Mouse (Mus musculus): ENCODE measurements around the gene Farp1. TPM values are rescaled to one million over a fixed set of nuclear protein-coding genes. Genes with fewer than 3 reads are reported as not detected.
A peak's percentile ranks its signal among the peaks of the same experiment; 100 is the strongest.

Farp1 gene
- polyA plus RNA-seq, 1 experiment from 2014 or later: 3.7 TPM

DNA sequence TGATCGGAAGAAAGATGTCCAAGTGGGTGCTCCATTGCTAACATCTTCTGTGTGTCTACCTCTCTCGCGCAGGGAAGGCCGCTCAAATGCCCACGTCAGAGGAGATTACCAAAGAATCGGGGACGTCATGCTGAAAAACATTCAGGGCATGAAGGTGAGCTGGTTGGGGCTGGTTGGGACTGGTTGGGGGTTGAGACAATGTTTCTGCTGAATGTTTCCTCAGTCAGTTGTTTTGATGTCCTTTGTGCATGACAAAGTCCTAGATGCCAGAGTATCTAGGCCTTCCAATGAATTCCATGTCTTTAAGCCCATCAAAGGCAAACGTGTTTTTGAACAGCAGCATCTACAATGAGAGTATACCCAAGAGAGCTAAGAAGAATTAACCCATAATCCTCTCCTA is 232.8 kb downstream of the Farp1 start:
- no peak overlapping the region for H3K4me2 ChIP-seq (ENCODE audit: low read depth, low read length)
- no peaks in the 10 kb centered on the region for H3K4me1 ChIP-seq (ENCODE audit: control insufficient read depth, low read depth, low read length)
- H3K9ac ChIP-seq (ENCODE audit: low read depth, low read length): no peak overlapping the region
- H3K27me3 ChIP-seq (ENCODE audit: control insufficient read depth, insufficient read depth, low read depth, low read length): no peaks in the 10 kb centered on the region
- H3K36me3 ChIP-seq (ENCODE audit: control insufficient read depth, insufficient read depth): no peaks in the 10 kb centered on the region
- 74% methylated on average over 8 of the region's 8 CpGs for WGBS (ENCODE audit: insufficient replicate concordance)
- no peak for ATAC-seq (ENCODE audit: low read depth)
- H3K27ac ChIP-seq (ENCODE audit: low read length): no peak overlapping the region
- no peak overlapping the region for H3K4me3 ChIP-seq (ENCODE audit: low read depth, low read length)
- H3K9me3 ChIP-seq (replicated peaks; ENCODE audit: control insufficient read depth, low read length): no peaks in the 10 kb centered on the region

DNA sequence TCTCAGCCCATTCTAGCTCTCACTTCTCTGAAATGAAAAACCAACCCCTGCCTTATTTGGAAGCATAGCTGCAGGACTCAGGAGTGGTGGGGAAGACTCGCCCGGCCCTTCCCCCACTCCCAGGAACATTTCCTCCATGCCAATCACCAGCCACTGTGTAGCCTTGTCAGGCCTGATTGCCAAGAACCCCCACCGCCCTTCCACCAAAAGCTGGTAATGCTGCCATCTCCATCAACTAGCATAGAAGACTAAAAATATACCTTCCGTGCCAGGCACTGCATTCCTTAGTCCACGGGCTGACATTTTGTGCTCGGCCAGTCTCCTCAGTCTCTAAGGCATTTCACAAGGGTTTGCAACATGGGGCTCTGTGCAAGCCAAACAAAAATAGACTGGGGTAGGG is 235.5 kb downstream of the Farp1 start:
- 55% methylated on average over 6 of the region's 6 CpGs for WGBS (ENCODE audit: insufficient replicate concordance)
- Histone ChIP-seq H3K4me2 (ENCODE audit: low read depth, low read length) (no peak overlapping the region), H3K4me3 (ENCODE audit: low read depth, low read length) (no peak overlapping the region), H3K9ac (ENCODE audit: low read depth, low read length) (no peak overlapping the region), H3K4me1 (ENCODE audit: control insufficient read depth, low read depth, low read length) (no peaks in the 10 kb centered on the region), H3K36me3 (ENCODE audit: control insufficient read depth, insufficient read depth) (no peaks in the 10 kb centered on the region), H3K27me3 (ENCODE audit: control insufficient read depth, insufficient read depth, low read depth, low read length) (no peaks in the 10 kb centered on the region), H3K27ac (ENCODE audit: low read length) (no peak overlapping the region), H3K9me3 (replicated peaks; ENCODE audit: control insufficient read depth, low read length) (no peaks in the 10 kb centered on the region)
- ATAC-seq (ENCODE audit: low read depth): no peak

DNA sequence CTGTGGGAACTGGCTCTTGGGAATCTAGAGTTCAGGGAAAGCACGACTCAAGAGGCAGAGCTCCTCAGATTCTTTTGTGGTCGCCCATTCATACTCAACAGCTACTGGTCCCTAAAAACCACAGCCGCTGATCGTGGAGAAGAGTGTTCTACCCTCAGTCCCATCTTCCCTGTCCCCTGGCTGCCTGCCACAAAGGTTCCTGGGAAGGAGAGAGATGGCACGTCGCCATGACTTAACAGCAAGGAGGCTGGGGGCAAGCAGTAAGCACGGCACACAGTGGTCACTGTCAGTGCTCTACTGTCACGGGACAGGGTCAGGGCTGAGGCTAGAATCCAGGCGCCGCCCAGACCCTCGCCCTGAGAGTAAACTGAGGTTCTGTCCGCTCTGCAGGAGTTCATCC is 240.0 kb downstream of the Farp1 start:
- Histone ChIP-seq H3K9ac (ENCODE audit: low read depth, low read length) (no peak overlapping the region), H3K4me3 (ENCODE audit: low read depth, low read length) (no peak overlapping the region), H3K36me3 (ENCODE audit: control insufficient read depth, insufficient read depth) (no peaks in the 10 kb centered on the region), H3K27me3 (ENCODE audit: control insufficient read depth, insufficient read depth, low read depth, low read length) (no peaks in the 10 kb centered on the region), H3K4me1 (ENCODE audit: control insufficient read depth, low read depth, low read length) (no peaks in the 10 kb centered on the region), H3K4me2 (ENCODE audit: low read depth, low read length) (no peak overlapping the region), H3K9me3 (replicated peaks; ENCODE audit: control insufficient read depth, low read length) (no peaks in the 10 kb centered on the region), H3K27ac (ENCODE audit: low read length) (no peak overlapping the region)
- no peak for ATAC-seq (ENCODE audit: low read depth)
- WGBS (ENCODE audit: insufficient replicate concordance): 65% methylated on average over 12 of the region's 12 CpGs

GRCm38 (mm10) chr14:121276016-121276415 is 241.0 kb downstream of the Farp1 start:
- no peaks in the 10 kb centered on the region for H3K9me3 ChIP-seq (replicated peaks; ENCODE audit: control insufficient read depth, low read length)
- H3K4me2 ChIP-seq (ENCODE audit: low read depth, low read length): no peak overlapping the region
- H3K27me3 ChIP-seq (ENCODE audit: control insufficient read depth, insufficient read depth, low read depth, low read length): no peaks in the 10 kb centered on the region
- H3K4me1 ChIP-seq (ENCODE audit: control insufficient read depth, low read depth, low read length): no peaks in the 10 kb centered on the region
- WGBS (ENCODE audit: insufficient replicate concordance): 67% methylated on average over 10 of the region's 10 CpGs
- no peak overlapping the region for H3K9ac ChIP-seq (ENCODE audit: low read depth, low read length)
- H3K36me3 ChIP-seq (ENCODE audit: control insufficient read depth, insufficient read depth): no peaks in the 10 kb centered on the region
- no peak for ATAC-seq (ENCODE audit: low read depth)
- H3K4me3 ChIP-seq (ENCODE audit: low read depth, low read length): no peak overlapping the region
- no peak overlapping the region for H3K27ac ChIP-seq (ENCODE audit: low read length)

GRCm38 (mm10) chr14:121279106-121279505 is 244.1 kb downstream of the Farp1 start:
- no peaks in the 10 kb centered on the region for H3K27me3 ChIP-seq (ENCODE audit: control insufficient read depth, insufficient read depth, low read depth, low read length)
- H3K4me3 ChIP-seq (ENCODE audit: low read depth, low read length): no peak overlapping the region
- H3K27ac ChIP-seq (ENCODE audit: low read length): no peak overlapping the region
- WGBS (ENCODE audit: insufficient replicate concordance): 23% methylated on average over 6 of the region's 6 CpGs
- H3K9ac ChIP-seq (ENCODE audit: low read depth, low read length): no peak overlapping the region
- ATAC-seq (ENCODE audit: low read depth): peak; percentile 50
- H3K9me3 ChIP-seq (replicated peaks; ENCODE audit: control insufficient read depth, low read length): no peaks in the 10 kb centered on the region
- peaks cover 10% of the 10 kb centered on the region for H3K36me3 ChIP-seq (ENCODE audit: control insufficient read depth, insufficient read depth)
- H3K4me1 ChIP-seq (ENCODE audit: control insufficient read depth, low read depth, low read length): no peaks in the 10 kb centered on the region
- no peak overlapping the region for H3K4me2 ChIP-seq (ENCODE audit: low read depth, low read length)

DNA sequence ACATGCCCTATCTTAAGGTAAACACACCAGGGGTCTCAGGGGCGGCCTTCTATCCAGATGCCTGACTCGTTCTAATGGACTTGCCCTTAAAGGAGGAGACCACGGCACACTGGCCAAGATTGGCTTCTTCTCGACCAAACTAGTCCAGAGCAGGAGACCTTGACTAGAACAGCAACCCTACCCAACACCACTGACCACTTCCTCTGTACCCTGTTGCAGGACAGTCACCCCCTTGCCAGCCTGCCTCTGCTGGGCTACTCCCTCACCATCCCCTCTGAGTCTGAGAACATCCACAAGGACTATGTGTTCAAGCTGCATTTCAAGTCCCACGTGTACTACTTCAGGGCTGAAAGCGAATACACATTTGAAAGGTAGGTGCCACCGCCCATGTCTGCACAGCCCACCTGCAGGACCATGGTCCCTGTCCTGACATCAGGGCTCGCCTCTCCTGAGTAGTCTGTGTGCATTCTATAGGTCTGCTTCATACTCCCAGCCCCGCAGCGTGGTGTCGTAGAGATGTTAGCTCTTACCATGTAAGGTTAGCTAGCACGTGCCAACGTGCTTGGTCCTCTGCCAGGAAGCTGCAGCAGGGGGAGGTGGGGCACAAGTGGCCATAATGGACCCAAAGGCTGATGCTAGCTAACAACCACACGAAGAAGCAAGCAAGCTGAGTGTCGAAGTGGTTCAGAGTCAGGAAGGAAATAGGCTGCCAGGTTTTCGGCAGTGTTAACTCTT is 245.8 kb downstream of the Farp1 start:
- ATAC-seq (ENCODE audit: low read depth): no peak
- Histone ChIP-seq H3K36me3 (ENCODE audit: control insufficient read depth, insufficient read depth) (peaks cover 22% of the 10 kb centered on the region), H3K4me3 (ENCODE audit: low read depth, low read length) (no peak overlapping the region), H3K27me3 (ENCODE audit: control insufficient read depth, insufficient read depth, low read depth, low read length) (no peaks in the 10 kb centered on the region), H3K27ac (ENCODE audit: low read length) (no peak overlapping the region), H3K4me1 (ENCODE audit: control insufficient read depth, low read depth, low read length) (no peaks in the 10 kb centered on the region), H3K4me2 (ENCODE audit: low read depth, low read length) (no peak overlapping the region), H3K9me3 (replicated peaks; ENCODE audit: control insufficient read depth, low read length) (no peaks in the 10 kb centered on the region), H3K9ac (ENCODE audit: low read depth, low read length) (no peak overlapping the region)
- 67% methylated on average over 16 of the region's 16 CpGs for WGBS (ENCODE audit: insufficient replicate concordance)

GRCm38 (mm10) chr14:121281336-121281710 is 246.3 kb downstream of the Farp1 start:
- Histone ChIP-seq H3K4me3 (ENCODE audit: low read depth, low read length) (no peak overlapping the region), H3K4me2 (ENCODE audit: low read depth, low read length) (no peak overlapping the region), H3K4me1 (ENCODE audit: control insufficient read depth, low read depth, low read length) (no peaks in the 10 kb centered on the region), H3K9ac (ENCODE audit: low read depth, low read length) (no peak overlapping the region), H3K27ac (ENCODE audit: low read length) (no peak overlapping the region), H3K9me3 (replicated peaks; ENCODE audit: control insufficient read depth, low read length) (no peaks in the 10 kb centered on the region), H3K36me3 (ENCODE audit: control insufficient read depth, insufficient read depth) (peaks cover 27% of the 10 kb centered on the region), H3K27me3 (ENCODE audit: control insufficient read depth, insufficient read depth, low read depth, low read length) (no peaks in the 10 kb centered on the region)
- ATAC-seq (ENCODE audit: low read depth): no peak

- H3K9me3 ChIP-seq (replicated peaks; ENCODE audit: control insufficient read depth, low read length): no peaks in the 10 kb centered on the region
- no peak overlapping the region for H3K4me2 ChIP-seq (ENCODE audit: low read depth, low read length)
- H3K9ac ChIP-seq (ENCODE audit: low read depth, low read length): no peak overlapping the region
- no peak overlapping the region for H3K27ac ChIP-seq (ENCODE audit: low read length)
- ATAC-seq (ENCODE audit: low read depth): no peak
- no peaks in the 10 kb centered on the region for H3K27me3 ChIP-seq (ENCODE audit: control insufficient read depth, insufficient read depth, low read depth, low read length)
- H3K4me3 ChIP-seq (ENCODE audit: low read depth, low read length): no peak overlapping the region
- H3K4me1 ChIP-seq (ENCODE audit: control insufficient read depth, low read depth, low read length): no peaks in the 10 kb centered on the region
- peaks cover 55% of the 10 kb centered on the region for H3K36me3 ChIP-seq (ENCODE audit: control insufficient read depth, insufficient read depth)
- WGBS (ENCODE audit: insufficient replicate concordance): 89% methylated on average over 14 of the region's 14 CpGs
These were observed 250.6 kb downstream of the Farp1 start for GRCm38 (mm10) chr14:121285379-121286120.

GRCm38 (mm10) chr14:121291881-121292280 is 256.9 kb downstream of the Farp1 start:
- H3K27ac ChIP-seq (ENCODE audit: low read length): no peak overlapping the region
- H3K9ac ChIP-seq (ENCODE audit: low read depth, low read length): no peak overlapping the region
- no peaks in the 10 kb centered on the region for H3K4me1 ChIP-seq (ENCODE audit: control insufficient read depth, low read depth, low read length)
- ATAC-seq (ENCODE audit: low read depth): no peak
- H3K4me2 ChIP-seq (ENCODE audit: low read depth, low read length): no peak overlapping the region
- H3K36me3 ChIP-seq (ENCODE audit: control insufficient read depth, insufficient read depth): peaks cover 65% of the 10 kb centered on the region
- no peaks in the 10 kb centered on the region for H3K27me3 ChIP-seq (ENCODE audit: control insufficient read depth, insufficient read depth, low read depth, low read length)
- H3K4me3 ChIP-seq (ENCODE audit: low read depth, low read length): no peak overlapping the region
- 89% methylated on average over 8 of the region's 8 CpGs for WGBS (ENCODE audit: insufficient replicate concordance)
- no peaks in the 10 kb centered on the region for H3K9me3 ChIP-seq (replicated peaks; ENCODE audit: control insufficient read depth, low read length)
